Mouse (Mus musculus) kidney, postnatal 0 days (tissue): ENCODE results near the gene Hpdl. TPM values are rescaled to one million over a fixed set of nuclear protein-coding genes. Genes with fewer than 3 reads are reported as not detected.

Experiments used
- ATAC-seq: fragments of 200-750 bp; cut with Nextera tagmentation; replicated peaks from 2 replicates; pipeline ENCODE4 v1.8.0; 2017; ENCODE audit warnings: low read depth, moderate number of reproducible peaks, moderate TSS enrichment, moderate library complexity; ENCODE audit not compliant: low FRiP score
- DNase-seq: peaks from one replicate; pipeline ENCODE4 v3.0.0-alpha.2; 2016; ENCODE audit warnings: low spot score
- H3K27ac ChIP-seq: fragments of 300-500 bp; sonication (generic); 2 replicates; pipeline ENCODE4 v1.5.1; 2014; ENCODE audit warnings: mild to moderate bottlenecking
- H3K27me3 ChIP-seq: fragments of 300-500 bp; sonication (generic); 2 replicates; pipeline ENCODE4 v1.6.1; 2014; ENCODE audit warnings: low read length, mixed read lengths; ENCODE audit not compliant: insufficient read depth
- H3K36me3 ChIP-seq: fragments of 300-500 bp; sonication (generic); 2 replicates; pipeline ENCODE4 v1.6.1; 2014; ENCODE audit warnings: low read length, mixed read lengths; ENCODE audit not compliant: insufficient read depth
- H3K4me1 ChIP-seq: fragments of 300-500 bp; sonication (generic); replicated peaks from 2 replicates; pipeline ENCODE4 v1.6.1; 2014; ENCODE audit warnings: antibody characterized with exemption, low read length, mixed read lengths; ENCODE audit not compliant: insufficient read depth
- H3K4me2 ChIP-seq: fragments of 300-500 bp; sonication (generic); 2 replicates; pipeline ENCODE4 v1.6.1; 2014; ENCODE audit warnings: mild to moderate bottlenecking, low read length, moderate library complexity, mixed read lengths
- H3K4me3 ChIP-seq: fragments of 300-500 bp; sonication (generic); replicated peaks from 2 replicates; pipeline ENCODE4 v1.5.1; 2014; ENCODE audit warnings: low read depth, low read length
- H3K9ac ChIP-seq: fragments of 300-500 bp; sonication (generic); 2 replicates; pipeline ENCODE4 v1.6.1; 2014; ENCODE audit warnings: low read depth, low read length
- H3K9me3 ChIP-seq: fragments of 300-500 bp; sonication (generic); replicated peaks from 2 replicates; pipeline ENCODE4 v1.6.1; 2016; ENCODE audit warnings: low read length, inconsistent platforms, mixed read lengths
- CTCF ChIP-seq: IDR thresholded peaks from 2 replicates; pipeline ENCODE4 v1.5.1; 2016; ENCODE audit warnings: antibody characterized with exemption, low read depth, mild to moderate bottlenecking, moderate library complexity
- WGBS: fragments of 180-500 bp; shearing (Covaris S2); extraction: QIAGEN DNeasy Blood & Tissue Kit; methylation state at CpG from one replicate; pipeline ENCODE4 v1.1.7; 2014; 5-methylcytosine and 5-hydroxymethylcytosine counted together
- polyA plus RNA-seq: library from polyadenylated mRNA; unstranded; fragments of >200 nt; fragmentation: Nextera tagmentation; extraction: Ambion mirVana; gene quantifications from 2 replicates; pipeline ENCODE4 v1.2.1, GENCODE M21; 2015

Hpdl gene
- 2.2 and 2.3 TPM in 2 replicates for polyA plus RNA-seq

DNA sequence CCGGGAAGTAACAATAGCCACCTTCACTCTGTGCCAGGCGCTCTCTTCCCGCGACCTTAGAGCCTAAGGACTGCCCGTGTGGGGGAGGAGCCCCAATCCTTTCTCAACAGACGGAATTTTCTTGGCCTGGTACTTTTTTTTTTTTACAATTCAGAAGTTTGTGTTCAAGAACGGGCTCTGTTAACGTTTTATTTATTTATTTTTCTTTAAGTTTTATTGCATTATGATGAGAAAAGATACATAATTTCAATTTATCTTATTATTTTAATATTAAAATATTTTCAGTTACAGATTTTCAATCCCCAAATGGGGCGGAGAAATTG lies at the start of gene Hpdl:
Gene Hpdl, minus strand, starts transcription at position 14 of the 323 bp plus-strand sequence.
- H3K9me3 ChIP-seq = no peaks in the 10 kb centered on the region
- H3K9ac ChIP-seq = peak within 1 kb of the TSS; percentile 44
- 13% methylated on average over 9 of the region's 9 CpGs for WGBS
- H3K4me1 ChIP-seq = no peaks in the 10 kb centered on the region
- H3K4me3 ChIP-seq = peak within 1 kb of the TSS; percentile 42
- no peak within 1 kb of the TSS for H3K27ac ChIP-seq
- H3K36me3 ChIP-seq = no peaks in the 10 kb centered on the region
- no peak for TF ChIP-seq CTCF
- ATAC-seq (no peak), DNase-seq (no peak)
- peak within 1 kb of the TSS; percentile 91 for H3K4me2 ChIP-seq
- H3K27me3 ChIP-seq = no peaks in the 10 kb centered on the region

DNA sequence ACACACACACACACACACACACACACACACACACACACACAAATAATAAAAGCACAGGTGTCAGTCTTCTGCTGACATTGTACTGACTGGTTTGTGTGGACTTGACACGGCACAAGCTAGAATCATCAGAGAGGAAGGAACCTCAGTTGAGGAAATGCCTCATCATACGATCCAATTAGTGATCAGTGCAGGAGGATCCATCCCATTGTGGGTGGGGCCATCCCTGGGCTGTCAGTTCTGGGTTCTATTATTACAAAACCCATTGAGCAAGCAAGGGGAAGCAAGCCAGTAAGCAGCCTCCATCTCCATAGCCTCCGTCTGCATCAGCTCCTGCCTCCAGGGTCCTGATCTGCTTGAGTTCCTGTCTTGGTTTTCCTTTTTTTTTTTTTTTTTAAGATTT lies 48.4 kb upstream of the Hpdl start:
- ATAC-seq = no peak
- no peaks in the 10 kb centered on the region for H3K4me1 ChIP-seq
- no peak for DNase-seq
- H3K9me3 ChIP-seq = no peaks in the 10 kb centered on the region
- H3K4me2 ChIP-seq = no peak overlapping the region
- H3K9ac ChIP-seq = no peak overlapping the region
- 74% methylated on average over 3 of the region's 3 CpGs for WGBS
- H3K27ac ChIP-seq = no peak overlapping the region
- H3K27me3 ChIP-seq = no peaks in the 10 kb centered on the region
- H3K4me3 ChIP-seq = no peak overlapping the region
- no peak for TF ChIP-seq CTCF
- H3K36me3 ChIP-seq = no peaks in the 10 kb centered on the region

GRCm38 (mm10) chr4:116862023-116862422 lies 40.5 kb upstream of the Hpdl start:
- 21% methylated on average over 8 of the region's 8 CpGs for WGBS
- no peak overlapping the region for H3K4me2 ChIP-seq
- H3K36me3 ChIP-seq = no peaks in the 10 kb centered on the region
- no peaks in the 10 kb centered on the region for H3K27me3 ChIP-seq
- H3K4me1 ChIP-seq = no peaks in the 10 kb centered on the region
- ATAC-seq = no peak
- no peaks in the 10 kb centered on the region for H3K9me3 ChIP-seq
- TF ChIP-seq CTCF = no peak
- H3K9ac ChIP-seq = no peak overlapping the region
- no peak for DNase-seq
- H3K4me3 ChIP-seq = no peak overlapping the region
- H3K27ac ChIP-seq = no peak overlapping the region

DNA sequence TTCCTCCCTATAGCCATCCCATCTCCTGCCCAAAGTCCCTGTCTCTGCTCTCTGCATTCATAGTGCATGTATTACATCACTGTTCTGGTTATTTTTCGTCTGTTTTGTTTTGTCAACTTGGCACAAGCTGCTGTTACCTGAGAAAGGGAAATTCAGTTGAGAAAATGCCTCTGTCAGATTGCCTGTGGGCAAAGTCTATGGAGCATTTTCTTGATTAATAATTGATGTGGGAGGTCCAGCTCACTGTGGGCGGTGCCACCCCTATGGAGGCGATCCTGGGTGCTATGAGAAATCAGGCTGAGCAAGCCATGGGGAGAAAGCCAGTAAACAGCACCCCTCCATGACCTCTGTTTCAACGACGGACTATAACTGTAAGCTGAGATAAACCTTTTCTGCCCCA lies 38.2 kb upstream of the Hpdl start:
- 50% methylated on average over 5 of the region's 5 CpGs for WGBS
- peak; percentile 34 for DNase-seq
- Histone ChIP-seq H3K27ac (no peak overlapping the region), H3K9me3 (no peaks in the 10 kb centered on the region), H3K4me2 (no peak overlapping the region), H3K4me1 (no peaks in the 10 kb centered on the region), H3K27me3 (no peaks in the 10 kb centered on the region), H3K4me3 (no peak overlapping the region), H3K9ac (no peak overlapping the region), H3K36me3 (no peaks in the 10 kb centered on the region)
- ATAC-seq = 0 out of 2 replicates have a peak, but pooled peaks have one; percentile 52
- TF ChIP-seq CTCF = no peak

DNA sequence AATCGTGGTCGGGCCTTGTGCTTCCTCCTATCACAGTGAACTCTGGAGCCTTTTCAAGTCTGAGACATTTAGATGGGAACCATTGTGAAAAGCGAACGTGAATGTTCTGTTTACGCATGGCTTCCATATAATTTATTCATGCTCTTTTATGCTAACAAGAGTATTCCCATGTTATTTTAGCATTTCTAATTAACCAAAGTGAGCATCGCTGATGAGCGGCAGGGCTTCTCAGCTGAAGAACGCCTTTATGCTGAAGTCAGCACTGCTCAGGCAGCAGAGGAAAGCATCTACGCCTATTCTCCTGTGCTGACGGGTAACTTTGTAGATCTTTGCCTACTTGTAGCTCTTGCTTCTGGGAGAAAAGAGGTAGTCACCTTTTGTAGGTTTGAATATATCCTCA lies 35.7 kb upstream of the Hpdl start:
- no peak for ATAC-seq
- Histone ChIP-seq H3K4me1 (no peaks in the 10 kb centered on the region), H3K4me2 (no peak overlapping the region), H3K27me3 (no peaks in the 10 kb centered on the region), H3K36me3 (no peaks in the 10 kb centered on the region), H3K9ac (no peak overlapping the region), H3K4me3 (no peak overlapping the region), H3K27ac (no peak overlapping the region), H3K9me3 (no peaks in the 10 kb centered on the region)
- 83% methylated on average over 10 of the region's 10 CpGs for WGBS
- no peak for TF ChIP-seq CTCF
- no peak for DNase-seq

DNA sequence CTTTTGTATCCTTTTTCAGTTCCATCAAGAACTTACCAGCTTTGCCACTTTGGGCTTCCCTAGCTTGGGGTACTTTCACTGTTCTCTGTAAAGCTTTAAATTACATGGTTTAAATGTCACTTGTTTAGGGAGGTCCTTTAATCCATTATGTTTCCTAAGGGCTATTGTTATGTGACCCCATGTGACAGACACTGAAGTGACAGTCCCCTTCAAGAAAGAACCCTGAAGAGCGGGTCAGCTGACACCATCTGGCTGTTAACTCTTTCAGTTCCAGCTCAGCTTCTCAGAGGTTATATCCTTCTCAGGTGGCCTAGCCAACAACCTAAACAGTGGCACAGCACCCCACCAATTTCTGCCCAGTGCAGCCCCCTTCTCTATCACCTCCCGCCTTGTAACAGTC lies 32.8 kb upstream of the Hpdl start:
- ATAC-seq (no peak), DNase-seq (no peak)
- WGBS = 22% methylated on average over 2 of the region's 2 CpGs
- no peaks in the 10 kb centered on the region for H3K27me3 ChIP-seq
- no peak for TF ChIP-seq CTCF
- H3K27ac ChIP-seq = no peak overlapping the region
- H3K9ac ChIP-seq = no peak overlapping the region
- H3K4me1 ChIP-seq = no peaks in the 10 kb centered on the region
- no peaks in the 10 kb centered on the region for H3K36me3 ChIP-seq
- H3K9me3 ChIP-seq = no peaks in the 10 kb centered on the region
- H3K4me3 ChIP-seq = no peak overlapping the region
- H3K4me2 ChIP-seq = no peak overlapping the region

DNA sequence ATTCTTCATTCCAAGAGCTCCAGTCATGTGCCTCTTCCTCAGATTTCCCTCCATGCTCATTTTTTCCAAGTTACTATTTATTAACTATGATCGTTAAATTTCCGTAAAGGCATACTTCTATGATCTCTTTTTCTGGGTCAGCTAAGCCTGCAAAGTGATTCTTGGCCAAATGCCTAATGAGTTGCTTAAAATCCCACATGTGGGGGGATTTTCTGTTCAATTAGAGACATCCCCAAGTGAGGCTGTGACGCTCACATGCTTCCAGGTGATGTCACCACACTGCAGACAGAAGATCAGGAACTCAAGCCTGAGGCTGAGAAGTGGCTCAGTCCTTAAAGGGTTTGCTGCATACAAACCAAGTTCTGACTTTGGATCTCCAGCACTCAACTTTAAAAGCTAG lies 28.4 kb upstream of the Hpdl start:
- no peaks in the 10 kb centered on the region for H3K36me3 ChIP-seq
- H3K4me1 ChIP-seq = no peaks in the 10 kb centered on the region

More for the DNA sequence above, 28.4 kb upstream of the Hpdl start:
- H3K4me3 ChIP-seq = no peak overlapping the region
- no peak overlapping the region for H3K27ac ChIP-seq
- ATAC-seq (no peak), DNase-seq (no peak)
- WGBS = 67% methylated on average over 3 of the region's 3 CpGs
- H3K27me3 ChIP-seq = no peaks in the 10 kb centered on the region
- H3K4me2 ChIP-seq = no peak overlapping the region
- no peak for TF ChIP-seq CTCF
- no peaks in the 10 kb centered on the region for H3K9me3 ChIP-seq
- H3K9ac ChIP-seq = no peak overlapping the region
